Mouse (Mus musculus) subcutaneous adipose tissue, adult 2 months (tissue): ENCODE results near the gene Apopt1. TPM values are rescaled to one million over a fixed set of nuclear protein-coding genes. Genes with fewer than 3 reads are reported as not detected.

ENCODE experiments used
- polyA plus RNA-seq: library from polyadenylated mRNA; depleted of rRNA; stranded (reverse); fragments of >200 nt; gene quantifications from 2 replicates; pipeline ENCODE4 v1.2.3, GENCODE M21; 2012; ENCODE audit warnings: low replicate concordance; rRNA removed

Gene Apopt1
- polyA plus RNA-seq: 47.9 and 54.2 TPM in 2 replicates

GRCm38 (mm10) chr12:111713004-111713651 lies at the start of gene Apopt1, which contains the start of gene Bag5:
Gene Apopt1, plus strand, starts transcription at chr12:111713261.
Gene Bag5, minus strand, starts transcription at chr12:111713257.

GRCm38 (mm10) chr12:111672176-111672575 lies 40.9 kb upstream of the Apopt1 start, which contains the start of gene Ckb:
Gene Ckb, minus strand, starts transcription at chr12:111672338.

GRCm38 (mm10) chr12:111677882-111678669 lies 35.0 kb upstream of the Apopt1 start, which contains the start of gene Trmt61a:
Gene Trmt61a, plus strand, starts transcription at chr12:111678105.

GRCm38 (mm10) chr12:111758381-111759175 lies 45.5 kb downstream of the Apopt1 start, which contains the start of gene Klc1:
Gene Klc1, plus strand, starts transcription at chr12:111758849.

Other genes with a start within 250 kb of the Apopt1 start
- gene Gm266, start 227.4 kb upstream of the Apopt1 start, polyA plus RNA-seq: 0.80 and 8.4 TPM in 2 replicates
- 58.2 and 98.2 TPM in 2 replicates for gene Eif5, start 175.2 kb upstream of the Apopt1 start, polyA plus RNA-seq
- 31.0 and 40.9 TPM in 2 replicates for gene Mark3, start 138.7 kb upstream of the Apopt1 start, polyA plus RNA-seq
- gene Ckb, start 40.9 kb upstream of the Apopt1 start, polyA plus RNA-seq: 198 and 1,175 TPM in 2 replicates
- gene Trmt61a, start 35.2 kb upstream of the Apopt1 start, polyA plus RNA-seq: 32.3 and 59.8 TPM in 2 replicates
- 13.9 and 20.3 TPM in 2 replicates for gene Bag5, start within 50 bp of the Apopt1 start, polyA plus RNA-seq
- gene Klc1, start 45.6 kb downstream of the Apopt1 start, polyA plus RNA-seq: 58.9 and 93.0 TPM in 2 replicates
- 11.1 and 16.7 TPM in 2 replicates for gene Xrcc3, start 100.6 kb downstream of the Apopt1 start, polyA plus RNA-seq
- 89.7 and 108 TPM in 2 replicates for gene Zfyve21, start 100.9 kb downstream of the Apopt1 start, polyA plus RNA-seq
- 16.9 and 28.2 TPM in 2 replicates for gene Ppp1r13b, start 194.8 kb downstream of the Apopt1 start, polyA plus RNA-seq